Mouse (Mus musculus) CH12.LX (cell line): Measurements from ENCODE around the gene Nlgn1.

Source experiments
- CTCF ChIP-seq, 2 experiments: IDR thresholded peaks in 1 of 2; conservative IDR thresholded peaks in 1 of 2; 2 replicates each; pipeline ENCODE4 v1.5.1; 2011 to 2012; ENCODE audit warnings: low read depth in 2 of 2, low read length in 2 of 2, improper control_type of control experiment in 1 of 2, inconsistent platforms in 1 of 2, mild to moderate bottlenecking in 1 of 2, moderate library complexity in 1 of 2
- GABPA ChIP-seq: IDR thresholded peaks from 2 replicates; pipeline ENCODE4 v1.6.1; 2012; ENCODE audit warnings: low read depth, low read length, improper control_type of control experiment, inconsistent platforms; ENCODE audit not compliant: insufficient replicate concordance
- KAT2A ChIP-seq: IDR thresholded peaks from 2 replicates; pipeline ENCODE4 v1.6.1; 2012; ENCODE audit warnings: low read length, improper control_type of control experiment, inconsistent platforms; ENCODE audit not compliant: insufficient replicate concordance
- MAFK ChIP-seq: IDR thresholded peaks from 2 replicates; pipeline ENCODE4 v1.6.1; 2011; ENCODE audit warnings: low read length, improper control_type of control experiment; ENCODE audit not compliant: insufficient replicate concordance
- MEF2A ChIP-seq: IDR thresholded peaks from 2 replicates; pipeline ENCODE4 v1.6.1; 2014; ENCODE audit warnings: low read depth, mild to moderate bottlenecking, inconsistent platforms, low read length, improper control_type of control experiment, borderline replicate concordance
- MXI1 ChIP-seq: IDR thresholded peaks from 2 replicates; pipeline ENCODE4 v1.6.1; 2011; ENCODE audit warnings: mild to moderate bottlenecking, low read depth, low read length, improper control_type of control experiment
- POLR2A ChIP-seq: IDR thresholded peaks from 2 replicates; pipeline ENCODE4 v1.6.1; 2011; ENCODE audit warnings: low read depth, mild to moderate bottlenecking, improper control_type of control experiment, low read length
- TCF12 ChIP-seq: IDR thresholded peaks from 2 replicates; pipeline ENCODE4 v1.6.1; 2014; ENCODE audit warnings: low read depth, mild to moderate bottlenecking, inconsistent platforms, low read length, improper control_type of control experiment

DNA sequence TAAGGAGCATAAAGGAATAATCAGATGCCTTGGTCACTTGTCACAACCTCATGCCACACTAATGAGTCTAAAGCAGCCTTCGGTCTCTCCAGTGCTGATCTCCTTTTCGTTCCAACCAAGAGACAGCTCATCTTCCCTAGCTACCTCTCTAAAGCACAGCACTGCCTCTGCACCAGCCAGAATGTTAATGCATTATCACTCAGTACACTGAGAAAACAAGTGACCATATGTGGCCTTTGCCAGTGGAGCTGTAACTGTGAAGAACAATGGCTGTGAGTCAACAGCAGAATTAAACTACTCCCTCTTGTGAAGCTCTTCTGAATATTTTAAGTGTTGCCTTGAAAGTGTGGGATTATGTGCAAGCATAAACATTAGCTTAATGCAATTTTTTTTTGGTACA, 14.9 kb downstream of the Nlgn1 start:
- no peak for TF ChIP-seq CTCF (conservative IDR thresholded peaks at IDR 0.05 in 1 of 2, IDR thresholded peaks at IDR 0.05 in 1 of 2; ENCODE audit: low read depth in 2 of 2, low read length in 2 of 2)
- TF ChIP-seq MAFK: no peak
- TF ChIP-seq MXI1: no peak
- no peak for TF ChIP-seq MEF2A
- TF ChIP-seq TCF12: no peak
- no peak for TF ChIP-seq GABPA
- TF ChIP-seq KAT2A: no peak
- no peak for TF ChIP-seq POLR2A
